Mouse (Mus musculus): ENCODE measurements around the gene Mrc1.
"Not testable (repeated sequence)": the region's sequence is repeated elsewhere in the genome, so short reads cannot be mapped to it uniquely, and the experiment has no call there.

The Mrc1 gene

DNA sequence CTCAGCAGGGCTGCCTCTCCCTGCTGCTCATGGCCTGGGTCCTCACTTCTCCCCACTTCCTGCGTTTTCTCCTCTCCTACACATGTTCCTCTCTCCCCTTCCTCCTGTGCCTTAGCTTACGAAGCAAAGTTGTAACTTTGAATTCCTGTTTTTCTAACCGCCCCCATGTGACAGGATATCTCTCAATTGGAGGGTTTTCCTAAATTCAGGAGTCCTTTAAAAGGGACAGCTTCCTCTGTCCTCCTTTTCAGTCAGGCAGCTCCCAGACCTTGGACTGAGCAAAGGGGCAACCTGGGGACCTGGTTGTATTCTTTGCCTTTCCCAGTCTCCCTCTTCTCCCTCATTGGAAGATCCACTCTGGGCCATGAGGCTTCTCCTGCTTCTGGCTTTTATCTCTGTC is at the start of gene Mrc1:
Gene Mrc1, plus strand, starts transcription at position 244 of the 400 bp plus-strand sequence.
- no peak for DNase-seq

DNA sequence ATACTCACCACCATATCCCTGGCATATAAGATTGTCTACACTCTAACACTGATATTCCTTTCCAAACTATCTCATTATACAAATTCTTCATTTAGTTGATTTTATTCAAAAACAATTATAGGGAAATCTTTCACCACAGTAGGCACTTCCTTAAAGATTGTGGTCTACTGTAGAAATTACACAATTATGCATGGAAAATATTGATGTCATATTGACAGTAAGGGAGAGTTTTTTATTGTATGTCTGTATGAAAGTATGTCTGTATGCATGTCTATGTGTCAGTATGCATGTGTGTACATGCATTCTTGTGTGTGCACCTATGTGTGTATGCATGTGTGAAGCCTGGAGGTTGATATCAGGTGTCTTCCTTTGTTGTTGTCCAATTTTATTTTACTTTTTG is 44.8 kb upstream of the Mrc1 start:
- no peak for DNase-seq

- no peak for DNase-seq
These were observed 38.5 kb upstream of the Mrc1 start for GRCm38 (mm10) chr2:14190684-14191083.

- no peak for DNase-seq
These were observed 37.6 kb upstream of the Mrc1 start for GRCm38 (mm10) chr2:14191601-14192000.

DNA sequence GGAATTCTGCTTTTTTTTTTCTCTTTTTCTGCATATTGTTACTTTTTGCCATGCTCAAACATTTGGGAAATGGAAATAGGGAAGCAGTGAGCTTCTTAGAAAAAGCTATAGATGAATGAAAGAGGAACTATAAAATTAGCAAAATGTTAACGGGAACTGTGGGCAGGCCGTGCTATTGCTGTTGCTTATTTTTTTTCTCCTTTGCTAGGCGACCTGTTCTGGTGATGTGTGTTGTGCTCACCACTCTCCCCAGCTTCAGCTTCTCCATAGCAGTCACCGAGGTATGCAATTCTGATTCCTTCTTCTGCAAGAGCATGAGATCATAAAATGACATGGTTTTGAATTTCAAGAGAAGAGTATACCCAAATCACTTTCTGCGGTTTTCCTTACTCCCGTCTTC is 37.1 kb upstream of the Mrc1 start:
- DNase-seq: no peak

- DNase-seq: not testable (repeated sequence)
These were observed 30.8 kb upstream of the Mrc1 start for GRCm38 (mm10) chr2:14198325-14198903.

DNA sequence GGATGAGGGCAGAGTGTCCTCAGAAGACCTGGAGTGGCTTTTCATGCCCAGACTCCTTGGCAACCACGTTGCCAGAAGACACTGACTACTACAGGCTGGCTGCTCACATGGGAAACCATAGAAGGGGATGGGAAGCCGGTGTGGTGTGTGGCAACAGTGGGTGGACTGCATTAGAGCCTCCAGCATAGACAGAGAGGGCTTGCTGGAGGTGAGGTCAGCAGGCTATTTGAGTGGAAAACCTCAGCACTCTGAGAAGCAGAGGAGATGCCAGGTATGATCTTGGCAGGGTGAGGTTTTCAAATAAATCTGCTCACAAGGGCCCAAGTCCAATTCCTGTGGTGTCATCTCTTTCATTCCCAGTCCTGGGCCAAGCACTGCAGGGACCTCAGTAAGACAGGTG is 29.6 kb upstream of the Mrc1 start:
- DNase-seq: peak; percentile 66 to 74

GRCm38 (mm10) chr2:14200879-14201445 is 28.2 kb upstream of the Mrc1 start:
- not testable (repeated sequence) for DNase-seq

GRCm38 (mm10) chr2:14204308-14204707 is 24.9 kb upstream of the Mrc1 start:
- DNase-seq: no peak

DNA sequence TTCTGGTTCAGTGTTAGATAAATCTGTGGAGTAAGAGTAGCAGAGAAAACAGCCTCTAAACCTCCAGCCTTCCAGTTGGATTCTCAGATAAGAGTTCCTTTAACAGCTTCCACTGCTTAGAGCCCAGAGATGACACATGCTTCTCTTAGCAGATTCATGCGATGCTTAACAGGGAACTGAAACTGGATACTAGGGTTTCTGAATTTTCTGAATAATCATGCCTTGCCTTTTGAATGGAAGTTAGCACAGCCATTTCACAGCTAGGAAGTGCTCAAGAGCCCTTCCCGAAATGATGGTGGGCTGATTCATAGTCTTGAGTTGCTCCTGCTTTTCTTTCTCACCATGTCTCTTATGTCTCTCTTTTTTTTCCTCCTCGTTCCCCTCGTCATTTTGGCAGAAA is 22.4 kb upstream of the Mrc1 start:
- no peak for DNase-seq

GRCm38 (mm10) chr2:14210731-14211130 is 18.5 kb upstream of the Mrc1 start:
- no peak for DNase-seq

GRCm38 (mm10) chr2:14211606-14212005 is 17.6 kb upstream of the Mrc1 start:
- DNase-seq: no peak

GRCm38 (mm10) chr2:14214764-14215163 is 14.4 kb upstream of the Mrc1 start:
- DNase-seq: no peak

GRCm38 (mm10) chr2:14216653-14217052 is 12.5 kb upstream of the Mrc1 start:
- DNase-seq: no peak

- no peak for DNase-seq
These were observed 11.1 kb upstream of the Mrc1 start for GRCm38 (mm10) chr2:14218126-14218525.

GRCm38 (mm10) chr2:14224387-14224786 is 4.8 kb upstream of the Mrc1 start:
- no peak for DNase-seq

GRCm38 (mm10) chr2:14228495-14228894 is 697 bp upstream of the Mrc1 start:
- no peak for DNase-seq

DNA sequence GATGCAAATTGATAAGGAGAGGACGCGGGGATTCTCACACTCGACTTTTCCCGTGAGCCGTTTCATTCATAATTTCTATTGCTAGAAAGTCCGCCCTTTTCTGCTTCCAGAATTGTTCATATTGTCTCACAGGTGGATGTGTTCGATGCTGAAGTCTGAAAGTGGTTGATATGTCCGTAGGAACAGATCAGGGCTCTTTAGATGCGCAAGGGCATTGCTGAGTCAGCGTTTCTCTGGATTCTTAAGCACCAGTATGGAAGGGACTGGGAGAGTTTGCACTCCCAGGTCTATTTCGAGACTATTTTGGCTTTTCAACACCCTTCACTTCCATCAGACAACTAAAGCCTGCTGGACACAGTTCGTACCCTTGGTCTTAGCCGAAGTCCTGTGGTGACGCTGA is 787 bp downstream of the Mrc1 start:
- no peak for DNase-seq

- DNase-seq: no peak
These were observed 3.7 kb downstream of the Mrc1 start for GRCm38 (mm10) chr2:14232897-14233296.

DNA sequence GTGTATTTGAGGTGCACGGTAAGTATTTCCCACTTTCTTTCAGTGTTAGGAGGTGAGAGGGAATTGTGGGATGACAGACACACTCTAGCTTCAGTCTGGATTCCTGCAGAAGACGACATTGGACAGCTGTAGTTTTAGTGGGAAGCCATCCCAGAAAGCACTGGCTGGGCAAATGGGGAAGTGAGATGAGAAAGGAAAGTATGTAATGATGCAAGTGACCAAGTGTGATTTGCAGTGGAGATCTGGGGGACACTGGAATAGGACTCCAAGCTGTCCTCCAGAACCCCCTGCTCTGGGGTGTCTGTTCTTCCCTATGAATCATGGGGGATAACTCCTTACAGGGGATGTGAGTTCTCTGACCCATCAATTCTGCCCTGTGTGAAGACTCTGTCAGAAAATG is 4.8 kb downstream of the Mrc1 start:
- DNase-seq: no peak

DNA sequence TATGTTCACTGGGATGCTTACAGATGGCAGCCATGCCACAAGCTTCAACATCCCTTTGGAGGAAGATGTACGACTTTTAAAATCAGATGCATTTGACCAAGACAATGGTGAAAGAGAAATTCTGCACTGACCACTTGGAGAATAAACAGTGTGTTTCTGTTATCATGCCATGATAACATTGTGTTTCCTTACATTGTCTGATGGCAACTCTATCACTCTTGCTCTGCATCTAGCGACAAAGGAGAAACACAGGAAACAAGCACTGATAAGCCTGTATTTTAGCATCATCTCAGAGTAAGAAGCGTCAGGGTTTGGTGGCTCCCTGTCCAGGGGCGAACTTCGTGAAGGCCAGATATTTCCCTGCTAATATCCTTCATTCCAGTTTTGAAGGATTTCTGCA is 6.1 kb downstream of the Mrc1 start:
- DNase-seq: no peak

DNA sequence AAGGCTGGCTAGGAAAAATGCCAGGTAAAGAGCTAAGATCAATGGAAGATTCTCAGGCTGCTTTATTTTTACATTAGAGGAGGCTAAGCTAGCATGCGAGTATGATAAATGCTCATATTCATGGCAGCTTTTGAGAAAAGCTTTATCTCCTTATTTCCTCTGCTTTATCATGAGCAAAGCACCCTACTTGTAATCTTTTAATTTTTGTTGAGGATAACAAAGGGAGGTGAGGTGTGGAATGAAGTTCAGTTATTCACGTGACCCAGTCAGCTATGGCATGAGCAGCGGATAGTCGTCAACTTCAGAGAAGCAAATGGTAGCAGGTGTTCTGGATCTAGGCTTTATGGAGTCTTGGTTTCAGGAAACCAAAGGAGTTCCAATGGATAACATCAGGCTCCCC is 7.7 kb downstream of the Mrc1 start:
- DNase-seq: no peak

- DNase-seq: no peak
These were observed 8.5 kb downstream of the Mrc1 start for GRCm38 (mm10) chr2:14237723-14238122.

DNA sequence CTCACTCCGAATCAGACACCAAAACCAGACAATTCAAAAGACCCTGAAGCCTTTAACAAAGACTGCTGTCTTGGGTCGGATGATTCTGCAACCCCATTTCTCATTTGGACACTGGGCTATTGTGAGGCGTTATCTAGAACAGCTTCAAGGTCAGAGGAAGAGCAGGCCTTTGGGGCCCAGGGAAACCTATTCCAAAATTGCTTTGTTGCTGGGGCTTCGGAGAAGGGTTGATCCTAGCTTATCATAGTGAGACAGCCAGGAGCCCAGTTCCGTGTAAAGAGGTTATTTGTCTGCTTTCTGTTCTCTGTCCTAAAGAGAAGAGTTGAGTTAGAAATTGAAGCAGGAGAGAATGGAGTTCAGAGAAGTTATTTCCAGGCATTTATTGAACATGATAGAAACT is 10.0 kb downstream of the Mrc1 start:
- DNase-seq: no peak

DNA sequence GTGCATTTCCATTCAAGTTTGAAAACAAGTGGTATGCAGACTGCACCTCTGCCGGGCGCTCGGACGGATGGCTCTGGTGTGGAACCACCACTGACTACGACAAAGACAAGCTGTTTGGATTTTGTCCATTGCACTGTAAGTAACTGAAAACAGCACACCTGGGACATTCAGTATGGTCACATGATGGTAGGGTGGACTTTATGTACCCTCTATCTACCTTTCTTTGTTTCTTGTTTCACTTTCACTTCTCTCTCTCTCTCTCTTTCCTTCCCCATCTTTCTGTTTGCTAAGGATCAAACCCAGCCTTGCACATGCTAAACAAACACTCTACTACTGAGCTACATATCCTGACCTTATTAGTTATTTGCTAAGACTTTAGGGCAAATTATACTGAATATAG is 15.0 kb downstream of the Mrc1 start:
- DNase-seq: no peak

Measured in cerebellum, adult 18-20 months (tissue).